ENCODE assay signal across 27 mouse cellular contexts in genomic region chr2:102009766-102010265, GRCm38 (mm10).
DNase-seq lines count a peak whose midpoint lies in the region; ATAC-seq and TF ChIP-seq lines count a peak whose summit lies in the region.
"Had no signal": no experiment of that assay in that cellular context is flagged by ENCODE, and none has a peak within 500 bp of the region (broad histone marks: within the 10 kb centered on the region; RNA-seq: fewer than 3 reads in every experiment).

No protein-coding gene starts in this region.

- 0 out of 2 replicates have a peak, but pooled peaks have one; percentile 5 for ATAC-seq in lung, postnatal 0 days
- ATAC-seq: intestine, postnatal 0 days; midbrain, embryonic 13.5 days had no signal

- H3K9me3 ChIP-seq in lung, postnatal 0 days (ENCODE audit: low read length) = no peaks in the 10 kb centered on the region
- H3K9me3 ChIP-seq: embryonic facial prominence, embryonic 12.5 days; heart, embryonic 12.5 days; liver, embryonic 15.5 days; megakaryocyte, embryonic 14.5 days; midbrain, embryonic 13.5 days had no signal

- no peak for TF ChIP-seq EP300 in lung, postnatal 0 days (IDR thresholded peaks at IDR 0.05)

- TF ChIP-seq POLR2A in bone marrow macrophage, adult 2 months (IDR thresholded peaks at IDR 0.05; ENCODE audit: borderline replicate concordance, low read depth, low read length) = no peak

- no peaks in the 10 kb centered on the region for H3K36me3 ChIP-seq in lung, postnatal 0 days (ENCODE audit: insufficient read depth, low read length)
- H3K36me3 ChIP-seq: embryonic facial prominence, embryonic 12.5 days; heart, embryonic 12.5 days; liver, embryonic 15.5 days; midbrain, embryonic 13.5 days had no signal

- WGBS in lung, postnatal 0 days = 71% methylated on average over 6 of the region's 6 CpGs

- H3K4me2 ChIP-seq in lung, postnatal 0 days (replicated peaks; ENCODE audit: low read depth, low read length) = no peak overlapping the region
- H3K4me2 ChIP-seq: embryonic facial prominence, embryonic 12.5 days; heart, embryonic 12.5 days; hindbrain, embryonic 14.5 days; liver, embryonic 15.5 days; midbrain, embryonic 13.5 days had no signal

- TF ChIP-seq CTCF in lung, postnatal 0 days (IDR thresholded peaks at IDR 0.05) = no peak
- TF ChIP-seq CTCF in bone marrow macrophage, adult 2 months (IDR thresholded peaks at IDR 0.05; ENCODE audit: low read depth, low read length) = no peak

- intact Hi-C loops in gastrocnemius, postnatal 14 days (cut with DNase I; ENCODE audit: low total_unique reads) = no loop called here
- intact Hi-C loops in heart, postnatal 10 days (cut with DNase I) = no loop called here

- peaks cover 9% of the 10 kb centered on the region; the same call in 1 of the 2 replicates for H3K4me1 ChIP-seq in lung, postnatal 0 days (ENCODE audit: insufficient read depth, low read depth, low read length)
- peaks cover 51% of the 10 kb centered on the region for H3K4me1 ChIP-seq in bone marrow macrophage, adult 2 months (ENCODE audit: control insufficient read depth, insufficient read depth, low read length)

- H3K4me3 ChIP-seq in lung, postnatal 0 days (ENCODE audit: low read depth, low read length) = no peak overlapping the region
- no peak overlapping the region for H3K4me3 ChIP-seq in bone marrow macrophage, adult 2 months (ENCODE audit: insufficient read depth, low read length)
- H3K4me3 ChIP-seq: embryonic facial prominence, embryonic 12.5 days; heart, adult 2 months; heart, embryonic 12.5 days; liver, embryonic 15.5 days; megakaryocyte, embryonic 14.5 days; midbrain, embryonic 13.5 days had no signal

- no peak overlapping the region for H3K27ac ChIP-seq in lung, postnatal 0 days (ENCODE audit: low read length)
- peak overlapping the region; percentile 70 for H3K27ac ChIP-seq in bone marrow macrophage, adult 2 months (ENCODE audit: insufficient read depth, low read depth, low read length)
- H3K27ac ChIP-seq: heart, adult 2 months; hindbrain, embryonic 14.5 days; liver, embryonic 15.5 days; midbrain, embryonic 13.5 days had no signal

- H3K27me3 ChIP-seq in lung, postnatal 0 days (replicated peaks; ENCODE audit: insufficient read depth, low read length) = no peaks in the 10 kb centered on the region
- H3K27me3 ChIP-seq: embryonic facial prominence, embryonic 12.5 days; heart, embryonic 12.5 days; liver, embryonic 15.5 days; midbrain, embryonic 13.5 days had no signal

- no peak overlapping the region for H3K9ac ChIP-seq in lung, postnatal 0 days (replicated peaks; ENCODE audit: low read depth)
- H3K9ac ChIP-seq: embryonic facial prominence, embryonic 12.5 days; heart, embryonic 12.5 days; hindbrain, embryonic 14.5 days; liver, embryonic 15.5 days; midbrain, embryonic 13.5 days had no signal

- DNase-seq in gastrocnemius, postnatal 14 days = peak; percentile 47
- DNase-seq in gastrocnemius, postnatal 4 days (ENCODE audit: low spot score in 2 of 2) = no peak
- no peak for DNase-seq in lung, postnatal 0 days (ENCODE audit: low spot score)
- DNase-seq in lung, postnatal 25 days (ENCODE audit: low spot score) = no peak
- DNase-seq in ZHBTc4 (ENCODE audit: low read depth, low spot score) = peak; percentile 28
- no peak for DNase-seq in adrenal gland, postnatal 10 days
- no peak for DNase-seq in heart, postnatal 10 days
- DNase-seq: adrenal gland, postnatal 14 days; B cell, adult 2 months; cerebellum, adult 11-12 months; cerebellum, adult 9-11 months; embryo, embryonic 11 days; heart, adult 2 months; kidney, postnatal 4 days; layer of hippocampus, postnatal 36 days; left cerebral cortex, postnatal 4 days; right cerebral cortex, postnatal 25 days; spleen, adult 18-20 months; thymus, postnatal 14 days had no signal

Comparison
In these comparisons a context has a peak if more than half of its experiments do, and no peak if none do; other contexts are left out.
1. DNase-seq: peak in gastrocnemius, postnatal 14 days (single experiment) and ZHBTc4 (single experiment); none in gastrocnemius, postnatal 4 days (0 of 2), lung, postnatal 0 days (single experiment), lung, postnatal 25 days (single experiment), adrenal gland, postnatal 10 days (single experiment) and heart, postnatal 10 days (0 of 2).